Mouse (Mus musculus): ENCODE measurements around the gene Hmx3.

GRCm38 (mm10) chr7:131552781-131553180 lies 10.1 kb downstream of the Hmx3 start:
- TF ChIP-seq CTCF (IDR thresholded peaks at IDR 0.05; ENCODE audit: extremely low read depth, insufficient read depth, low read length) (no peak), POLR2A (IDR thresholded peaks at IDR 0.05; ENCODE audit: extremely low read depth, insufficient read depth, low read length) (no peak)

Data from cortical plate, adult 2 months (tissue).